Mouse (Mus musculus) hematopoietic multipotent progenitor cell, adult 10-12 weeks (in vitro differentiated cells): ENCODE data around the gene Enam. TPM values are rescaled to one million over a fixed set of nuclear protein-coding genes. Genes with fewer than 3 reads are reported as not detected.

Source experiments
- polyA plus RNA-seq: library from polyadenylated mRNA; stranded (reverse); fragments of >175 nt; gene quantifications from 2 replicates; pipeline ENCODE4 v1.2.3, GENCODE M21; 2012; ENCODE audit warnings: low replicate concordance

The Enam gene
- not detected in 2 replicates for polyA plus RNA-seq

DNA sequence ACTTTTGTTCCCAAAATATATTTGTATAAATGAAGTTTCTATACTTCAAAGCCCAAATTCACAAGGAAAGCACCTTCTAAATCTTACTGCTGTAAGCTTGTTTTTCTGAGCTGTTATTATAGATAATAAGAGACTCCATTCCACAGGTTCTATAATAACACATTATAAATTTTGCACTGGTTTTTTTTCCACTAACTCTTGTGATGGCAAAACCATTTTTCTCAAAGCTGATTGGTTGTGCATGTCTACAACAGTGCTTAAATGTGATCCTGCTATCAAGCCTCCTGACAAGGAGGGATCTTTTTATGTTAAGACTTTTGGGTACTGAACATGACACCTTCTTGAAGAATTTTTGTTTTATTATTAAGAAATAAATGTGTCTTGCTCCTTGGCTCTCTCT, at the start of gene Enam:
Gene Enam (plus strand): TSS at position 301 of the 400 bp plus-strand sequence.

DNA sequence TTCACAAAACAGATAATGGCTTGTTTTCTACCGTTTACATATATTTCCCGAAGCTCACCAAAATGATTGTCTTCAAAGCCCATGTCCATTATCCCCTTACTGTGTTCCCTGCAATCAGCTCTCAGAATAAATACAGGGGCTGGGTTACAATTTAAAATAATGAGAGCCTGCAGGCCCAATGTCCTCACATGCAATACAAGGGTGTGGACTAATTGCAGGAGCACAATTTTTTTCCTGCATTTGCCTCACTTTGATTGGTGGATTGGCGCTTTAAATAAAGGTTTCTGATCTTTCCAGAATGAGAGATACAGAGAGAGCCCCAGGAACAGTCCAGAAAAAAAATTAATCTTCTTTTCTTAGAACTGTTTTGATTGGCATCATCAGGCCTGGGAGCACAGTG, 32.1 kb upstream of the Enam start, which contains the start of gene Ambn:
Gene Ambn (plus strand): TSS at position 301 of the 400 bp plus-strand sequence.

DNA sequence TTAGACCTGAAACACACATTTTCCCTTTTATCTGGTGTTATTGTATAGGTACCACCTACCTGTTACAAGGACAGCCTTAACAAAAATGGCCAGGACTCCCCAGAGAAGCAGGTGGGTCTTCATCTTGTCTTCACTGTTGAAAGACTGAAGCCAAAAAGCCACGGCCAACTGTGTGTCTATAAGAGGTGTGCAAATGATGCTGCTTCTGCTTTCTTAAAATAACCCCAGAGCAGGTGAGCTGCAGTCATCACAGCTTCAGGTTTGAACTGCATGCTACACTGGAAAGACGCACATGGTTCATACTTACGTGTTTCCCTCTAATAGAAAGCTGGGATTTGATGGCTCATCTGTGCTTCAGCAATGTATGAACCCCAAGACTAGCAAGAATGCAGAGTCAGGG, 39.9 kb downstream of the Enam start, which contains the start of gene Jchain:
Gene Jchain (minus strand): TSS at position 235 of the 400 bp plus-strand sequence.

DNA sequence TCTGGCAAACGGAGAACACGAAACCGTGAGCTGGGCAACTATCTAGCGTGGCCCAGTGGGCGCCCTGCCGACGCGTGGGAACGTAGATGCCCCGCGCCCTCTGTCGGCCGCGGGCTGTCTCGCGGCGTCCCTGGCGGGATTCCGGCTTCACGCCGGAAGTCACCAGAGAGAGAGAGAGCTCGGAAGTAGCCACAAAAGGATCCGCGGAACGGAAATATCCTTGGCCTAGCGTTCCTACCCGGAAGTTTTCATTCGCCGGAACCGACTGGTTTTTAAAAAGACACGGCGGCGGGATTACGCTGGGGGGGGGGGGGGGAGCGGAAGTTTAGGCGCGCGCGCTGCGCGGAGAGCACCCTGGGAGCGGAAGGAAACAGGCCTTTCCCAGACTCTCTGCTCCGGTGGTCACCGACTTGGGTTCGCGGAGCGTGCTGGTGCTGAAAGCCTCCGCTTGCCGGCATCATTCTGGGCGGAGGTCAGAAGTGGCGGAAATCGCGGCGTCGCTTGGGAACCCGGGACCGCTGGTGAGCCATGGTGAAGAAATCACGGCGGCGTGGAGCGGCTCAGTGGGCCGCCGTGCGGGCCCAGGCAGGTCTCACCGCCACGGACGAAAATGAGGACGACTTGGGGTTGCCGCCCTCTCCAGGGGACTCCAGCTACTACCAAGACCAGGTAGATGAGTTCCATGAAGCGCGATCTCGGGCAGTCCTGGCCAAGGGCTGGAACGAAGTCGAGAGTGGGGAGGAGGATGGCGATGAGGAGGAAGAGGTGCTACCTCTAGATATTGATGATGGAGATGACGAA, 66.5 kb downstream of the Enam start, which contains the start of gene Utp3:
Gene Utp3 (plus strand): TSS at position 377 of the 801 bp plus-strand sequence.

Other genes starting within 250 kb of the Enam start
- gene Gm7714, start 219.1 kb upstream of the Enam start, polyA plus RNA-seq, result not detected in 2 replicates
- not detected in 2 replicates for gene Prol1, start 170.7 kb upstream of the Enam start, polyA plus RNA-seq
- gene Amtn, start 111.9 kb upstream of the Enam start, polyA plus RNA-seq, result not detected in 2 replicates
- gene Ambn, start 32.0 kb upstream of the Enam start, polyA plus RNA-seq, result not detected in 2 replicates
- gene Jchain, start 39.9 kb downstream of the Enam start, polyA plus RNA-seq, result 76.1 and 163 TPM in 2 replicates
- gene Utp3, start 66.5 kb downstream of the Enam start, polyA plus RNA-seq, result 55.5 and 65.1 TPM in 2 replicates
- gene Rufy3, start 77.1 kb downstream of the Enam start, polyA plus RNA-seq, result 6.3 and 12.8 TPM in 2 replicates
- gene Grsf1, start 188.2 kb downstream of the Enam start, polyA plus RNA-seq, result 17.0 and 46.6 TPM in 2 replicates
- gene Mob1b, start 232.9 kb downstream of the Enam start, polyA plus RNA-seq, result 8.2 and 14.6 TPM in 2 replicates